Mouse (Mus musculus): ENCODE data around the gene Qrfpr.

Qrfpr gene

DNA sequence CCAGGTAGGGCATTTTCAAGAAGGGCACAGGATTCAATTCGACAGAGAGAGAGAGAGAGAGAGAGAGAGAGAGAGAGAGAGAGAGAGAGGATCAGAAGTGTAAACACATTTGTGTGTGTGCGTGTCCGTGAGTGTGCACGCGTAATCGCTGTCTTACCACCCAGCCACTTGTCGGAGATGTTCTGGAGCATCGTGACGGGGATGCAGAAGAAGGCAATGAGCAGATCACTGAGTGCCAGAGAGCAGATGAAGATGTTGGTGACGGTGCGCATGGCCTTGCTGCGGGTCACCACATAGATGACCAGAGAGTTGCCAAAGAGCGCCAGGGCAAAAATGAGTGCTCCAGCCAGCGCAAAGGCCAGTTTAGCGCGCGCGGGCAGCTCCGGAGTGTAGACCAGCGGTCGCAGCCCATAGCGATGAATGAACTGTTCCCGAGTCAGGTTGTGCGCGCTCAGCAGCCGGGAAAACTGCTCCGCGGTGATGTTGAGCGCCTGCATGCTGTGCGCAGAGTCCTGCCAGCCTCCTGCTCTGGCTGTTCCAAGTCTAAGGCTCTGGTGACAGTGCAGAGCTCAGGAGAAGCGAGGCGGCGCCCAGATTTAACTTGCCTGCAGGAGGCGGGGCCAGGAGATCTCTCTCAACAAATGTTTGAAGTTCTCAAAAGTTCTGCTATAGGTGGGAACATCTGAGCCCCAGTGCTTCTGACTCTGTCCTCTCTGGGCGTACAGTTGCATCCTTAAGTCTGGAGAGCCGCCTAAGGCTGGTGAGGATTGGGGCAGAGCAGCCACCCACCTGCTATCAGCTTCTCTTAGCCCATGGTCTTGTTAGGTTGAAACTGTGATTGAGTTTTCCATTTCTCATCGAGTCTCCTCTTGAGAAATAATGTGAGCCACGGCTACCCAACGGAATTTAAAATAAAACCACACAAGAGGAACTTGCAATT, at the start of gene Qrfpr:
TSS of gene Qrfpr (minus strand) at position 571 of the 940 bp plus-strand sequence.
- DNase-seq, result no peak

DNA sequence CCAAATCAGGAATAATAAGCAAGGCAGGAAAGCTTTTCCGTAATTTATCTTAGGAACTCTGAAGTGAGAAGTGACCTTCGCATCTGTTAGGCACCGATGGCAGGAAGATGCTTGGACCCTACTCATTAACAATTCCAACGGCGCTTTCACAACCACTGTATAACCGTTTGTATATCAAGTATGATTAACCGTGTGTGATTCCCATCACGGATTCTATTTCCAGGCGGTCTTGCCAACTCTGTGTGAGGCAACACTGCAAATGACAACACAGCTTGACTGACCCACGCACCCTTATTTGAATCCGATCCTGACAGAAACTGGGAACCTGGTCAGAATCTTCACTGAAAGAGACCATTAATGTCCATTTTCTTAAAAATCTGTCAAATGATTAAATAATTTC, 41.8 kb upstream of the Qrfpr start:
- DNase-seq, result no peak

DNA sequence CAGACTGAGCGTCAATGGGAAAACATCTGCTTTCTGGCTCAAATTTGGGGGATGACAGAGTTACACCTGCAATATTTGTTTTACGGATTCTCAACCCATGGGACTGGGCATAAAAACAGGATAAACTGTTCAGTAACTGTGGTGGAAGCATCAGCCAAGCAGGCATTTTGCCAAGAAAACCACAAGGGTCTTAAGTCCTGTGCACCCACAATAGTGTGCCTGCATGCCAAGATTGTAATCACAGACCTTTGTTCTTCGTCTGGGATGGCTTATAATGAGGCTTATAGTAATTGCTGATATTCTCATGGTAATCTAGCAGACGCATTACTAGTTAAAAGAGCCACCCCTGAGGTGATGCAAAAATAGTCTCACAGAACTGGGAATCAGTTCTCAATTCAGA, 41.2 kb upstream of the Qrfpr start:
- no peak for DNase-seq

DNA sequence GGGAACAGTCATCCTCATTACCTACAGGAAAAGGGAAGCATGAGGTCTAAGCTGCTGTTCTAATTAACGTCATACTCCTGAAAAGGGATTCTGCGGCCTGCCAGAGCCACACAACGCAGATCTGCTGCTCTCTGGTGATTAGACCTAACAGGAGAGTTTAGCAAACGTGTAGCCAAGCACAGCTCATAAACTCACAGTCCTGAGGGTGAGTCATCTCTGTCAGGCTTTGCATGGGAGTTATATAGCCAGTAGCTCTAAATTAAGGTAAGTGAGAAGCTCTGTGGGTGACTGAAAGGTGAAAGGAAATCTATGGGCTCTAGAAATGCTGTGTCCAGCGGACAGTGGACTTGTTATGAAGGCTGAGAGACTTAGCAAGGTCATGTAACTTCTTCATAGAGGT, 28.5 kb upstream of the Qrfpr start:
- DNase-seq, result no peak

DNA sequence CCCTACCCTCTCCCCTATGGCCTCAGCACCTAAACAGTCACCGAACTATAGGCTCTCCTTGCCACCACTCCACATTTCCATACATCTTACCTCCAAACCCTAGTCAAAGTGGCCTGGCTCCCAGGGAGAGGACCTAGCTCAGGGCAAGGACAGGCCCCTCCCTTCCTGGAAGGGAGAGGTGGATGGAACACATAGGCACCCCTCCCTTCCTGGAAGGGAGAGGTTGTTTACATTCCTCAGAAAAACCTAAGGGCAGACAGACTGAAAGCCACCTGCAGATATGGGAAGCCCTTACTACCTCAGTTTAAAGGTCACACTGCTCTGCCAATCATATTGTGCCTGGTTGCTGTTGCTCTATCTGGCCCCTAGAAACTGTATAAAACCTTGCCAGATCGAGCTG, 26.3 kb upstream of the Qrfpr start:
- DNase-seq, result no peak

DNA sequence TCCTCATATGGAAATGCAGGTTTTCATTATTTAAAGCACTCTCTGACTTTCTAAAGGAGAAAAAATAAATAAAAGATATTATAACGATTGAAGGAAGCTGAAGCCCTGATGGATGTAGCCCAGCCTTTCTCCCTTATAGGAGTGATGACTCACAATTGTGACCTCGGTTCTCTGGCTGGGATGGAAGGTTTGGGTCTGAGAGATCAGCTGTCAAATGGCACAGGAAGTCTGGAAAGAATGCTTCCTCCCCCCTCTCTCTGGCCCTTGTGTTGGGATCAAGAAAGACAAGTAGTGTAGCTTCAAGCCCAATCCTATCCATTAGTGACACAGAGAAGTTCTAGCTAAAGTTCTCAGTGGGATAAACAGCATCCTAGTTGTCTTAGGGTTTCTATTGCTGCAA, 7.8 kb upstream of the Qrfpr start:
- no peak for DNase-seq

DNA sequence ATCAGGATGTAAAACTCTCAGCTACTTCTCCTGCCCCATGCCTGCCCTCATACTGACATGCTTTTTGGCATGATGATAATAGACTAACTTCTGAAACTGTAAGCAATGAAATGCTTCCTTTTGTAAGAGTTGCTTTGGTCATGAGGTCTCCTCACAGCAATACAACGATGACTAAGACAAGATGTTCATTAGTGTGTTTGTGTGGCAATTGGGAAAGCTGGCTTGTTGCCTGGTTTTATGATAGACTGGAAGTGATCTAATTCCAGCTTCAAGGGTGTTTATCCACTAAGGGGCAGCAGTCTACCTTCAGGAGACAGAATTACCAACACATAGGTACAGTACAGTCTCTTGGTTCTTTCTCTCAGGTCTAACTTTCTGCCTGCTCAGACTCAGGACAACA, 5.1 kb upstream of the Qrfpr start:
- no peak for DNase-seq

DNA sequence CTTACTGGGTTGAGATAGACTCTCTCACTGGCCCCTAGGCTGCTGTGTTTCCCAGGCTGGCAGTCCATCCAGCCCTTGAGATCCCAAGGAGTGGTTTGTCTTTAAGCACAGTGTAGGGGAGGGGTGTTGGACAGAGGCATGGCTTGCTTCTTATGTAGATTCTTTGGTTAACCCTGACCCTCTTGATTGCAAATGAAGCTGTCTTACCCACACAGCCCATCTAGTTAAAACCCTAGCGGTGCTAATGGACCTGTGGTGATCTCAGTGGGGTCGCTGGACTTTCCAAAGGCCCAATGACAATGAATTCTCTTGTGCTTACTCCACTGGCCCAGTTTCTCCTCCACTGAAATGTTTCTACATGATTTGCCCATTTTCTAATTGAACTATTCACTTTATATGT, 1.2 kb upstream of the Qrfpr start:
- DNase-seq, result no peak

DNA sequence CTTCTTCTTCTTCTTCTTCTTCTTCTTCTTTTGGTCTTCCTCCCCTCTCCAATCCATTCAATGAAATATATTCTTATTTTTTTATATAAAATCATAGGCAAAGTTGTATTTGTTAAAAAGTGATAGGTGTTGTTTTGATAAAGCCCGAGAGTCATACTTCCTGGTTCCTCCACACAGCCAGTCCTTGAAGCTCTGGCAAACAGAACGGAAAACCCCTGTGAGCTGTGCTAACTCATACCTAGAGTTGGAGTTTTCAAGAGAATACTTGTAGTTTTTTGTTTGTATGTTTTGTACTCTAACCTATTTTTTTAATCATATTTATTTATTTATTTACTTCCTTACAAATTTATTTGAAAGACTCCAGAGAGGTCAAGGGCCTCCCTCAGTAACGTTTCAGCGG, 9.4 kb downstream of the Qrfpr start:
- DNase-seq, result no peak

DNA sequence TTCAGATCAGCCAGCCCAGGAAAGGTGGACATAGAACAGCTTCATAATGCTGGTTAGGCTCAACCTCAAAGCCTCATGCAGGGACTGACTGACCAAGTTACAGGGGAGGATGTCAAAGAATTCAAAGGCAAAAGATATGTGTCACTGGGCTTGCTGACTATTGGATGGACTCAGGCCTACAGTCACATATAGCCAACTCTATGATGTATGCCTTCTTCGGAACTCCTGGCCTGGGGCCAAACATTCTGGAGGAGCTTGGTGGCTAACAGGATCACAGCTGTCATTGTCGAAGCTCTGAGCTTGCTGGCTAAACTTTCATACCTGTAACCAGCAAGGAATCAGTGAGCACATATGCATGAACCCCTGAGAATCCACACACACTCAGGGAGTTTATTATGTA, 11.2 kb downstream of the Qrfpr start:
- DNase-seq, result no peak

DNA sequence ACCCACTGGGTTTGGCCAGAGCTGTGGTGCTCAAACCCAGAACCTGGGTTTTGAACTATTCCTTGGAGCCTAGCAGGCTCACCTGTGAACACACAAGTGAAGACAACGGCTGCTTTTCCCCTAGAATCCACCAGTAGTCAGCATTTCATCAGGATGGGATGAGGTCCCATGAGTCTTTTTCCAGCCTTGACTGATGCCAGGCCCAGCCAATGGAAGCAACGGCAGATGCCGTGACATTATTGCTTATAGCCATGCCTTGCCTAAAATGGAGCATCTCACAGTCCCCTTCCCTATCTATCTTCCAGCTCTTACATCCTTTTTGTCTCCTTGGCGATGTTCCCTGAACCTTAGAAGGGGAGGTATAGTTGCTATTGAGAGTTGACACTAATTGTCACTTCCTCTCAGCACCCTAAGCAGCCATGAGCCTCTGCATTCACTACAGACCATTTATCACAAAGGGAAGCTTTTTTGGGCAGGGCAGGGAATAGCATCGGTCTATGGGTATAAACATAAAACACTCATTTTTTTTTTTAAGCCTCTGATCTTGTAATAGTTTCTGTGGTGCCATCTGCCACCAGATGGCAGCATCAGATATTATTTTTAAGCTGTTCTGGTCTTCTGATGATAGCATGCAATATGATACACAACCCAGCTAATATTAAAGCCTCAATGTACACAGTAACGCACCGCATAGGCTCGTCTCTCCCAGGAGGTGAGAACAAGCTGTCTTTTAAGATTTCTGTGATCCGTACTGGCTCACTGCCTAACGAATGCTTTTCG, 12.1 kb downstream of the Qrfpr start:
- peak; percentile 48 for DNase-seq

DNA sequence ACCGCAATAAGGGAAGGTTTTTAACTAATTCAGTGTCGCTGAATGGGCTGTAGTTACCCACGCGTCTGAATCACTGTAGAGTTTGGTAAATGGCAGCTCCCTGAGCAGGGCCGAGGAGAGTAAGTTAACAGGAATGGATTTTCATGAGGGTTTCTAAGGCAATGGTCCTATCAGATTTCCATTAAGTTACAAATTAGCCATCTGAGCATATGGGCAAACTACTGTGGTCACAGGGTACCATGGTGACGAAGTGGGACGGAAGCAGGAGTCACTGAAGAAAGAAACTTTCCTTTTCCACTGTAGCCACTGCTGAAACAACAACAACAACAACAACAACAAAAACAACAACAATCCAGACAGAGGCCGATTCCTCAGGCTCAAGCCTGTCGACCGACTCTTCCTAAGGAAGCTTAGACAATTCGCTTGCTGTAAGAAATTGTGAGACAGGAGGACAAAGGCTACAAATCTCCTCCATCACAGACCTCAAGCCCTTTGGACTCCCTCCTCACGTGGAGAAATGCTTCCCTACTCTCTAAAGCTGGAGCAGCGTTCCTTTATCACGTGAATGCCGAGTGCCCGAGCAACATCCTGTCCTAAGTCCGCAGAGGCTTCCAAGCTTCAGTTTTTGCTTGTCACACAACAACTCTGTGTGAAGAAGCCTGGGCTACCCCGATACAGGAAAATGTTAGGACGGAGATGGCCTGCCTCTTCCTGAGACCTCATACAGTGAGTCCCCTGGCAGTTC, 14.4 kb downstream of the Qrfpr start:
- peak; percentile 56 for DNase-seq

DNA sequence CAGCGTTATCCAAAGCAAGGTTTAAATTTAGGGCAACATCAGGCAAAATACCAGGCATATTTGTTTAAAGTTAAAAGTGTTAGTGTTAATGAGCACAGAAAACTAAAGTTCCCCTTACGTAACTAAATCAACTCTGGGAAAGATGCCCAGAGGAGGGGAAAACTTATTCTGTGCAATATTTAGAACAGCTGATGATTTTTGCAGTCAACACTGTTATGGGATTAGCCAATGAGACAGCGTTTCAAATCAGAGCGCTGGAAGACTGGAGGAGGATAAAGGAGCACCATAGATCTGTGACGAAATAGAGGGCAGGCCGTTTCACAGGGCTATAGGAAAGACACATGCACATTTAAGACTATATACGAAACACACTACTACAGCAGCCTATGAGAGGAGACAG, 19.2 kb downstream of the Qrfpr start:
- no peak for DNase-seq

DNA sequence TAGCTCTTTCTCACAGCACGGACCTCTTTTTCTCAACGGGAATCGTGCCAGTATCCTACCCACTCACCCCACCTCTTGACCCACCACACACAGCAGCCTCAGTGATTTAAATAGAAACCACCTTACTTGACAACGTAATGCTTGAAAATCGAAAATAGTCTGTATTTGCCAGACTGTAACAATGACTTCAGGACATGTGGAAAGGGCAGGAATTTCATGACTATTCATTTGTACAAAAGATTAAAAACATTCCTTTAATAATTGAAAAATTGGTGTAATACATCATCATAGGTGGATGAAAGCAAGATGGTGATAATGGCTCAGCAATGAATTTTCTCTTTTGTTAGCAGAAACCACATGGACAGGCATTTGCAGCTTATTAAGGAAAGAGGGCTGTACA, 21.0 kb downstream of the Qrfpr start:
- no peak for DNase-seq

DNA sequence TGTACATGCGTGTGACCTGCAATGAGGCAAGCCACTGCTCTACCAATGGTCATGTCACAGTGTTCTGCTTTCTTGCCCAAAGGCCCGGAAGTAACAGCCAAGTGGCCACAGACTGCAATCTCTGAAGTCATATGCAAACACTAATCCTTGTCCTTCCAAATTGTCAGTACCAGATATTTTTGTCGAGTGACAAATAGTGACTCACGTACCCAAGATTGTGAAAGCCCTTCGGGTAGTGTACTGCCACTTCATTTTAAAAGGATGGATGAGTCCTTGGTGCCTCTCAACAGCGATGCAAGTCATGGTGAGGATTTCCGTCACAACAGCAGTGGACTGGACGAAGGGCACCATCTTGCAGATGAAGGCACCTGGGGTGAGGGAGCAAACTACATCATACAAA, 32.9 kb downstream of the Qrfpr start:
- no peak for DNase-seq

DNA sequence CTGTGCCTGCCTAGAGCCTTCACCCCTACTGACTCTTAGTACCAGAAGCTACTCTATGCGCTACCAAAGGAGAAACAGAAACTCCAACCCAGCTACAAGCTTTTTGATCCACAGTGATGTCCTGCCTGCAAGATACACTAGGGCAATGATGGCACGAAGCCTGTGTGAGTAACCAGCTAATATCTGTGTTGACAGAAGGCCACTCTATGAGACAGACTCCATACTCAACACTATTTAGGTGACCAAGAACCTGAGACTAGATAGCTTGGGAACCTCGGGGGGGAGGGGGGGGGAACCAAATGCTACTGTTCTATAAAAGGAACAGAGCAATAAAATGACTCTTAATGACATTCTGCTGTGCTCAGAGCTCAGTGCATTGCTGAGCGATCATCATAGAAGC, 35.6 kb downstream of the Qrfpr start:
- no peak for DNase-seq

DNA sequence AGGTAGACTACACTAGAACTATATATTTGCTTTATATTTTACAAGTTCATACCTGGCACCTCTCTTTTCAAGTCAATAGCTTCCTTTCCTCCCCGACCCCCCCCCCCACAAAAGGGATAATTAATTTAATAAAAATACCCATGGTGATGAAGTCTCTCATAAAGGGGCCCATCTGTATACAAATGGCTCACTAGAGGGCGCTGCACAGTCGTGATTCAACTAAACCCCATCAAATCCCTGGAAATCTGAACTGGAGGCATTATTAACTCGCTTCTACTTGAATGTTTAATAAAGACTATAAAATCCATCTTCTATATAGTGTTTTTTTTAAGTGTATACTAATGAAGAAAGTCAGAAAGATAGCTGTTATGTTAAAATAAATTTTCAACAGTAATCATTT, 40.6 kb downstream of the Qrfpr start:
- peak; percentile 51 for DNase-seq

DNA sequence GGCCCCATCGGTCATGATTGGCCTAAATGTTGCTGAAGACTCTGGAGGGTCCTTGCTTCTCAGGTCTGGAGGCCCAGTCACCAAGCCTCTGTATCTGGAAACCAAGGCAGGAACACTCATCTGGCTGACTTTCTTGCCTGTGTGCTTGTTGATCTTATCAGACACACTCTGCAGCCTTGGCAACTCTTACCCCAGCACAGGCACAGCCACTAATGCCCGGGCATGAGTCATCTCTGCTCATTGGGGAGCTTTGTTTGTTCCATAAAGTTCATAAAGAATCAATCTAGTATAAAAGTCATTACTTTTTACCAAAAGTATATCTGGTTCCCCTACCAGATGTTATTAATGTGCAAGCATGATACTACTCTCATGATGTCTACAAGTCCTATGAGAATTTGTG, 48.4 kb downstream of the Qrfpr start:
- no peak for DNase-seq

DNA sequence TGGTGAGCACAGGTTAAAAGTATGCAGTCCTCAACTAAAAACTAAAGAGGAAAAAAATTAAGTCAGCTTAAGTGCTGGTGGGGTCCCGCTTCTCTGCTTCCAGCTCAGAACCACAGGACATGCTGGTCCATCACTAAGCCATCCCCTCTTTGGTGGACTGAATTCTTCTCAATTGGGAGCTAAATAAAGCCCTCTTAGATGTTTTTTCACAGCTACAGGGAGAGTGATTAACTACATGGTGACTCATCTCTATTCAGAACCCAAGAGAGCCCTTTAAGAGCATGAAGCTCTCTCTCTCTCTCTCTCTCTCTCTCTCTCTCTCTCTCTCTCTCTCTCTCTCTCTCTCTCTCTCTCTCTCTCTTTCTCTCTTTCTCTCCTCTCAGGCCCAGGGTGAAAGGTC, 50.8 kb downstream of the Qrfpr start:
- DNase-seq, result no peak

DNA sequence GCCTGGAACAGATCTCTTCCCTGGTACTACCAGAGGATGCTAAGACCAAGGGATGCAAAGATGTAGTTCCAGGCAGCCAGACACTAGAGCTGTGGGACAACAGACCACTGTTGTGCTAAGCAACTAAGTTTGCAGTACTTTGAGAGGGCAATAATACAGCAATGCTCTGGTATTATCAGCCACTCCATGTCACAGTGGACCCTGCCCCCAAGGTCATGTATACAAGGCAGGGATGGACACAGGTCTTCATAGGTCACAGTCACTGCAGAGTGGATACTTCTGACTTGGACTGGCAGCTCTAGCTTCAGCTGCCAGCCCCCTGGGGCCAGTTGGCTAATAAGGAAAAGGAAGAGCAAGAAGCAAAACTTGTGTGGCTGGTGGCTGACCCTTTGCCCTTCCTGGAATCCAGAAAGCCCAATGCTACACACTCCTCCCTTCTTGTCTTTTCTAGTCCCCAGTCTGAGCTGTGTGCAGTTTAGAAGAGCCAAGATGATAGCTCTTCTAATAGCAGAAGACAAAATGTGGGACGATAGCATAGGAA, 51.4 kb downstream of the Qrfpr start:
- no peak for DNase-seq

DNA sequence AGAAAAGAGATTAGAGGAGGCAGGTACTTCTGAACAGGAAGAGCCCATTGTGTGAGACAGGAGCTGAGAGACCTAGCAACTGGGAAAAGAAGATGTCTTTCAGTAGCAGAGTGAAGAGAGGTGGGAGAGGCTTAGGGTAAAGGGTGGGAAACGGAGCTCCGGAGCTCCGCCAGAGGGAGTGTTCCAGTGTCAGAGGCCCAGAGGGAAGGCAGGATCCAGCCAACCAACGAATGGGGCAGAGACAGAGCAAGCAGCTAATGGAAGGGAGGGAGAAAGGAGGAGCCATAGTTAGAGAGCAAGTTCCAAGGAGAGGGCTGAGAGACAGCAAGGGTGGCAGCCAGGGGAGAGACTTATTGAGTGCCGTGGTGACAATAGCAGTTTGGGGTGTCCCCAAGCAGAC, 66.8 kb downstream of the Qrfpr start:
- DNase-seq, result no peak

DNA sequence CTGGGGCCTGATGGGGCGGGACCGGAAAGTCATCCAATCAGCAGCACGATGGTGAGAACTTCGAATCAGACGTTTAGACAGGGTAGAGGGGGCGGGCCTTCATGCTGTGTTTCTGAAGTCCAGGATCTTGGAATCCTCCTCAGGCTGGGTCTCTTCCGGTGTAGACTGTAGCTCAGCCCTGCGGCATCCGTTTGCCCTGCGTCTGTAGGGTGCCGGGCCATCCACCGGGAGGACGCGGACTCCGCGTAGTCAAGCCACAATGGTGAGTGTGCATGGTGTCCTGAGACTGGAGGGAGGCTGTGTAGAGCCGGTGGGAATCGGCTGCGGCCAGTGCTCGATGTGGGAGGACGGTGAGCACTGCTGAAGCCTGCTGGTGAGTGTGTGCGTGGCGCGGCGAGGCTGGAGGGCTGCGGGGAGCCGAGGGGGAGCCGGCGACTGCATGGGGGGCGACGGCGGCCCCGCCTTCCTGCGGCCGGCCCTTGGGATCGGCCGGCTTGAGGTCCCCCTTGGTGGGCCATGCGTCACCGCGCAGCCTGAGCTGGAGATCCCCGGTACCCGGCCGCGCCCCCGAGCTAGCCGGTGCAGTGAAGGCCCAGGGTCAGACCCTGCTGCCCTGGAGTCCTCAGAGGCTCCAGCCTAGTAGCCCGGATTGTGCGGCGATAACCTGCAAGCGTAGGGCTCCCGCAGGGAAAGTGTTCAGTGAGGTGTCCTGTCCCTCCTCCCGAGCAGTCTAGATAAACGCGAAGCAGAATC, 71.0 kb downstream of the Qrfpr start, which contains the start of gene D3Ertd254e:
TSS of gene D3Ertd254e (plus strand) at position 84 of the 753 bp plus-strand sequence.
- DNase-seq, result peak; percentile 87

Data from kidney, adult 18-20 months (tissue).